Mouse (Mus musculus) lung, adult 2 months (tissue): ENCODE results near the gene Abo.

Source experiments
- CTCF ChIP-seq: fragments of 200-500 bp; IDR thresholded peaks from 2 replicates; pipeline ENCODE4 v1.5.1; 2011; ENCODE audit warnings: mild to moderate bottlenecking, low read length, control low read depth; ENCODE audit not compliant: insufficient read depth
- POLR2A ChIP-seq: fragments of 200-500 bp; IDR thresholded peaks from 2 replicates; pipeline ENCODE4 v1.6.1; 2011; ENCODE audit warnings: low read depth, mild to moderate bottlenecking, control low read depth, low read length, borderline replicate concordance; ENCODE audit errors: extremely low read depth

DNA sequence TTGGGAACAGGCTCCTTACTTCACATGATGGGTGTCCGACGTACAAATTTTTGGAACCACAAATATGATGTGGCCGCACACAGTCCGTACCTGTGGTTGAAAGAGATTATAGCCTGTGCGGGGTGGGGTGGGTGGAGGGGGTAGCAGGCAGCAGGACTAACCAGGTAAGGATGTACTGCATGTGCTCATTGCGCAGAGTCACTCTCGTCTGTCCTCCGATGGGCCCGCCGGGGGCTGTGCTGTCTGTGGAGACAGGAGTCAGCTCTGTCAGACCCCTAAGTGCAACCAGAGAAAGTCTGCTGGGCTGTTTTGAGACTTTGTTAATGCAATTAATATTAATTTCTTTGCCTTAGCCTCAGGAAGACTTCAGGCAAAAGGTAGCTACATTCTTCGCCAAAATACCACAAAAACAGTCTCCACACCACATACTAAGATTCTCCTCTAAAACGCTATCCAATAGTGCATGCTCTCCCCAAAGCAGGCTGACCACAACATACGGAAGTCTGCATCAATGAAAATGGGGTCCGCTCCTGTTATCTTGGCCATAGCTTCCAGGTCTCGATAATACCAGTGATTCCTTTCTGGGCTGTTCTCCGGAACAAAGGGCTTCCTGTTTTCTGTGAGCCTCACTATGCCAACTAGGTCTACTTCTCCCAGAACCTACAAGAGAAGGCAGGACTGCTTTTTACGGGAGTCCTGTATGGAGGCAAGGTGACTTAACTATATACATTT lies 48.8 kb upstream of the Abo start:
- TF ChIP-seq CTCF = no peak
- no peak for TF ChIP-seq POLR2A
